Mouse (Mus musculus) heart, adult 2 months (tissue): ENCODE measurements around the gene Samd14.

Source experiments
- CTCF ChIP-seq: fragments of 200-600 bp; IDR thresholded peaks from 2 replicates; pipeline ENCODE4 v1.8.1; 2022; ENCODE audit warnings: antibody characterized with exemption, mild to moderate bottlenecking, moderate library complexity
- POLR2A ChIP-seq: fragments of 200-500 bp; IDR thresholded peaks from 2 replicates; pipeline ENCODE4 v1.6.1; 2011; ENCODE audit warnings: mild to moderate bottlenecking, low read depth, low read length, control low read depth; ENCODE audit not compliant: insufficient read depth

GRCm38 (mm10) chr11:95006038-95006437 is 3.6 kb upstream of the Samd14 start:
- TF ChIP-seq POLR2A (no peak), CTCF (no peak)
